Mouse (Mus musculus): Measurements from ENCODE around the gene Itfg1.

DNA sequence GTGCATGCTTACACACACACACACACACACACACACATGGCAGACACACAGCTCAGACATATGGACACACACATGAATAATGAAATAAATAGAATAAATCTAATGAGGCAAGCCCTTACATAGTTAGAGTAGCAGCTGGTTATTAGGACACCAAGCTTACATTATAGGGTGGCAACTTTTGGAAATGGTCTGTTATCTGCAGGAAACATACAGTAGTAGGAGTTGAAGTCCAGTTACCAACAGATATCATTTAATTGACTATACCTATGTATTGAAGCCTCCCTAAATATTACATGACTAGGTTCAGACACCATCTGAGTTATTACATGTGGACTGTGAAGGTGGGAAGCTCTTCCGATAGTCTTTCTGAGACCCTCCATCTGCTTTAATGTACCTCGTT lies 95.7 kb downstream of the Itfg1 start:
- TF ChIP-seq EP300 (IDR thresholded peaks at IDR 0.05; ENCODE audit: low read depth): peak; percentile 16; the same call in 1 of the 2 replicates
- TF ChIP-seq CTCF (IDR thresholded peaks at IDR 0.05; ENCODE audit: low read depth): no peak

Data from liver, embryonic 14.5 days (tissue).